Mouse (Mus musculus) forebrain, postnatal 0 days (tissue): ENCODE results near the gene Aspn. TPM values are rescaled to one million over a fixed set of nuclear protein-coding genes. Genes with fewer than 3 reads are reported as not detected.

Experiments used
- ATAC-seq: fragments of 200-750 bp; cut with Nextera tagmentation; 2 replicates; pipeline ENCODE4 v1.8.0; 2017; ENCODE audit warnings: mild to moderate bottlenecking, moderate library complexity
- DNase-seq: peaks from one replicate; pipeline ENCODE4 v3.0.0-alpha.2; 2015
- H3K27ac ChIP-seq: fragments of 300-500 bp; sonication (generic); 2 replicates; pipeline ENCODE4 v1.5.1; 2014; ENCODE audit warnings: low read depth, mild to moderate bottlenecking, antibody characterized with exemption, low read length, moderate library complexity, mixed read lengths
- H3K27me3 ChIP-seq: fragments of 300-500 bp; sonication (generic); 2 replicates; pipeline ENCODE4 v1.6.1; 2014; ENCODE audit warnings: mild to moderate bottlenecking, low read length, mixed read lengths; ENCODE audit not compliant: insufficient read depth
- H3K36me3 ChIP-seq: fragments of 300-500 bp; sonication (generic); 2 replicates; pipeline ENCODE4 v1.6.1; 2014; ENCODE audit warnings: mild to moderate bottlenecking, moderate library complexity; ENCODE audit not compliant: insufficient read depth
- H3K4me1 ChIP-seq: fragments of 300-500 bp; sonication (generic); 2 replicates; pipeline ENCODE4 v1.6.1; 2014; ENCODE audit warnings: antibody characterized with exemption; ENCODE audit not compliant: insufficient read depth
- H3K4me2 ChIP-seq: fragments of 300-500 bp; sonication (generic); 2 replicates; pipeline ENCODE4 v1.6.1; 2014; ENCODE audit warnings: low read depth, mild to moderate bottlenecking, moderate library complexity
- H3K4me3 ChIP-seq: fragments of 300-500 bp; sonication (generic); 2 replicates; pipeline ENCODE4 v1.5.1; 2014; ENCODE audit warnings: low read depth, low read length, mixed read lengths
- H3K9ac ChIP-seq: fragments of 300-500 bp; sonication (generic); 2 replicates; pipeline ENCODE4 v1.6.1; 2014; ENCODE audit warnings: mild to moderate bottlenecking
- H3K9me3 ChIP-seq: fragments of 300-500 bp; sonication (generic); 2 replicates; pipeline ENCODE4 v1.6.1; 2016; ENCODE audit warnings: low read length
- CTCF ChIP-seq: sonication (generic); IDR thresholded peaks from 2 replicates; pipeline ENCODE4 v1.5.1; 2016; ENCODE audit warnings: antibody characterized with exemption, control low read depth, low read depth
- WGBS: fragments of 180-500 bp; shearing (Covaris S2); extraction: QIAGEN DNeasy Blood & Tissue Kit; methylation state at CpG from one replicate; pipeline ENCODE4 v1.1.7; 2014; 5-methylcytosine and 5-hydroxymethylcytosine counted together
- polyA plus RNA-seq: library from polyadenylated mRNA; unstranded; fragments of >200 nt; fragmentation: Nextera tagmentation; extraction: Ambion mirVana; gene quantifications from 2 replicates; pipeline ENCODE4 v1.2.1, GENCODE M21; 2015
- total RNA-seq: library from RNA; depleted of rRNA; stranded (reverse); fragments of >200 nt; gene quantifications from 2 replicates; pipeline ENCODE4 v1.2.3, GENCODE M21; 2014

Gene Aspn
- total and polyA plus RNA-seq, 2 experiments from 2014 or later: 1.1 to 7.9 TPM

- ATAC-seq (no peak), DNase-seq (no peak)
- Histone ChIP-seq H3K27me3 (no peaks in the 10 kb centered on the region), H3K36me3 (no peaks in the 10 kb centered on the region), H3K9ac (no peak overlapping the region), H3K4me3 (no peak overlapping the region), H3K4me1 (no peaks in the 10 kb centered on the region), H3K27ac (no peak overlapping the region), H3K9me3 (no peaks in the 10 kb centered on the region), H3K4me2 (no peak overlapping the region)
- no peak for TF ChIP-seq CTCF
- 84% methylated on average over 1 of the region's 1 CpGs for WGBS
Observed at GRCm38 (mm10) chr13:49538693-49539092, 5.5 kb upstream of the Aspn start.

GRCm38 (mm10) chr13:49545646-49546045 lies 1.4 kb downstream of the Aspn start:
- TF ChIP-seq CTCF: no peak

GRCm38 (mm10) chr13:49546517-49546916 lies 2.3 kb downstream of the Aspn start:
- H3K4me1 ChIP-seq: no peaks in the 10 kb centered on the region
- no peak overlapping the region for H3K4me3 ChIP-seq
- no peaks in the 10 kb centered on the region for H3K36me3 ChIP-seq
- 85% methylated on average over 1 of the region's 1 CpGs for WGBS
- no peak overlapping the region for H3K9ac ChIP-seq
- H3K9me3 ChIP-seq: no peaks in the 10 kb centered on the region
- ATAC-seq: no peak
- H3K27me3 ChIP-seq: no peaks in the 10 kb centered on the region
- no peak for DNase-seq
- TF ChIP-seq CTCF: no peak
- no peak overlapping the region for H3K27ac ChIP-seq
- no peak overlapping the region for H3K4me2 ChIP-seq

More at GRCm38 (mm10) chr13:49545646-49546045, 1.4 kb downstream of the Aspn start:
- H3K9me3 ChIP-seq: no peaks in the 10 kb centered on the region
- no peak overlapping the region for H3K9ac ChIP-seq
- H3K4me3 ChIP-seq: no peak overlapping the region
- H3K27me3 ChIP-seq: no peaks in the 10 kb centered on the region
- no peak overlapping the region for H3K27ac ChIP-seq
- ATAC-seq (no peak), DNase-seq (no peak)
- H3K36me3 ChIP-seq: no peaks in the 10 kb centered on the region
- no peaks in the 10 kb centered on the region for H3K4me1 ChIP-seq
- 59% methylated on average over 3 of the region's 3 CpGs for WGBS
- H3K4me2 ChIP-seq: no peak overlapping the region

GRCm38 (mm10) chr13:49547563-49548150 lies 3.4 kb downstream of the Aspn start:
- no peak overlapping the region for H3K4me3 ChIP-seq
- H3K4me1 ChIP-seq: no peaks in the 10 kb centered on the region
- H3K36me3 ChIP-seq: no peaks in the 10 kb centered on the region
- ATAC-seq: no peak
- no peak overlapping the region for H3K27ac ChIP-seq
- TF ChIP-seq CTCF: no peak
- H3K9ac ChIP-seq: no peak overlapping the region
- no peaks in the 10 kb centered on the region for H3K27me3 ChIP-seq
- H3K4me2 ChIP-seq: no peak overlapping the region
- no peaks in the 10 kb centered on the region for H3K9me3 ChIP-seq
- DNase-seq: no peak
- WGBS: 76% methylated on average over 1 of the region's 1 CpGs

- H3K36me3 ChIP-seq: no peaks in the 10 kb centered on the region
- no peak overlapping the region for H3K27ac ChIP-seq
- no peak overlapping the region for H3K9ac ChIP-seq
- DNase-seq (no peak), ATAC-seq (no peak)
- no peak overlapping the region for H3K4me2 ChIP-seq
- H3K9me3 ChIP-seq: no peaks in the 10 kb centered on the region
- TF ChIP-seq CTCF: no peak
- no peaks in the 10 kb centered on the region for H3K4me1 ChIP-seq
- no peak overlapping the region for H3K4me3 ChIP-seq
- no peaks in the 10 kb centered on the region for H3K27me3 ChIP-seq
- WGBS: 96% methylated on average over 3 of the region's 3 CpGs
Observed at GRCm38 (mm10) chr13:49549616-49550015, 5.4 kb downstream of the Aspn start.

GRCm38 (mm10) chr13:49554519-49554918 lies 10.3 kb downstream of the Aspn start:
- Histone ChIP-seq H3K4me2 (no peak overlapping the region), H3K36me3 (no peaks in the 10 kb centered on the region), H3K27ac (no peak overlapping the region), H3K4me3 (no peak overlapping the region), H3K9ac (no peak overlapping the region), H3K4me1 (no peaks in the 10 kb centered on the region), H3K9me3 (no peaks in the 10 kb centered on the region), H3K27me3 (no peaks in the 10 kb centered on the region)
- DNase-seq: no peak
- WGBS: 83% methylated on average over 5 of the region's 5 CpGs
- ATAC-seq: no peak
- TF ChIP-seq CTCF: no peak

- 64% methylated on average over 1 of the region's 1 CpGs for WGBS
- no peaks in the 10 kb centered on the region for H3K36me3 ChIP-seq
- no peaks in the 10 kb centered on the region for H3K4me1 ChIP-seq
- H3K4me3 ChIP-seq: no peak overlapping the region
- no peak overlapping the region for H3K27ac ChIP-seq
- H3K9ac ChIP-seq: no peak overlapping the region
- H3K9me3 ChIP-seq: no peaks in the 10 kb centered on the region
- DNase-seq (no peak), ATAC-seq (no peak)
- no peaks in the 10 kb centered on the region for H3K27me3 ChIP-seq
- no peak for TF ChIP-seq CTCF
- H3K4me2 ChIP-seq: no peak overlapping the region
Observed at GRCm38 (mm10) chr13:49556203-49556602, 12.0 kb downstream of the Aspn start.

- Histone ChIP-seq H3K9me3 (no peaks in the 10 kb centered on the region), H3K4me1 (no peaks in the 10 kb centered on the region), H3K4me2 (no peak overlapping the region), H3K36me3 (no peaks in the 10 kb centered on the region), H3K9ac (no peak overlapping the region), H3K27me3 (no peaks in the 10 kb centered on the region), H3K27ac (no peak overlapping the region), H3K4me3 (no peak overlapping the region)
- DNase-seq (no peak), ATAC-seq (no peak)
- TF ChIP-seq CTCF: no peak
- 75% methylated on average over 1 of the region's 1 CpGs for WGBS
Observed at GRCm38 (mm10) chr13:49556924-49557323, 12.7 kb downstream of the Aspn start.
